Mouse (Mus musculus): ENCODE results near the gene Fdxr. TPM values are rescaled to one million over a fixed set of nuclear protein-coding genes. Genes with fewer than 3 reads are reported as not detected.

Gene Fdxr
- total RNA-seq, 2 experiments from 2014 or later, result 2.9 TPM; not detected in 1

GRCm38 (mm10) chr11:115271481-115271880, 5.4 kb downstream of the Fdxr start:
- no peak for ATAC-seq (replicated peaks; ENCODE audit: low FRiP score, poor library complexity, severe bottlenecking)

- no peak for ATAC-seq (replicated peaks; ENCODE audit: low FRiP score, poor library complexity, severe bottlenecking)
These were observed 5.8 kb downstream of the Fdxr start for GRCm38 (mm10) chr11:115271052-115271451.

- ATAC-seq (replicated peaks; ENCODE audit: low FRiP score, poor library complexity, severe bottlenecking), result peak; percentile 55
These were observed 6.5 kb downstream of the Fdxr start for GRCm38 (mm10) chr11:115270148-115270861.

- no peak for ATAC-seq (replicated peaks; ENCODE audit: low FRiP score, poor library complexity, severe bottlenecking)
These were observed 7.4 kb downstream of the Fdxr start for GRCm38 (mm10) chr11:115269330-115270066.

GRCm38 (mm10) chr11:115267958-115268357, 8.9 kb downstream of the Fdxr start:
- no peak for ATAC-seq (replicated peaks; ENCODE audit: low FRiP score, poor library complexity, severe bottlenecking)

- no peak for ATAC-seq (replicated peaks; ENCODE audit: low FRiP score, poor library complexity, severe bottlenecking)
These were observed 9.6 kb downstream of the Fdxr start, which contains the start of gene Grin2c for GRCm38 (mm10) chr11:115267061-115267883. Grin2c (minus strand) TSS chr11:115267243.

GRCm38 (mm10) chr11:115266400-115266778, 10.5 kb downstream of the Fdxr start:
- no peak for ATAC-seq (replicated peaks; ENCODE audit: low FRiP score, poor library complexity, severe bottlenecking)

- no peak for ATAC-seq (replicated peaks; ENCODE audit: low FRiP score, poor library complexity, severe bottlenecking)
These were observed 11.0 kb downstream of the Fdxr start for GRCm38 (mm10) chr11:115265771-115266399.

- no peak for ATAC-seq (replicated peaks; ENCODE audit: low FRiP score, poor library complexity, severe bottlenecking)
These were observed 11.8 kb downstream of the Fdxr start for GRCm38 (mm10) chr11:115264862-115265668.

GRCm38 (mm10) chr11:115264136-115264861, 12.6 kb downstream of the Fdxr start:
- ATAC-seq (replicated peaks; ENCODE audit: low FRiP score, poor library complexity, severe bottlenecking), result no peak

- no peak for ATAC-seq (replicated peaks; ENCODE audit: low FRiP score, poor library complexity, severe bottlenecking)
These were observed 13.9 kb downstream of the Fdxr start for GRCm38 (mm10) chr11:115262954-115263353.

- no peak for ATAC-seq (replicated peaks; ENCODE audit: low FRiP score, poor library complexity, severe bottlenecking)
These were observed 17.7 kb downstream of the Fdxr start for GRCm38 (mm10) chr11:115259134-115259533.

GRCm38 (mm10) chr11:115257775-115258510, 18.9 kb downstream of the Fdxr start:
- ATAC-seq (replicated peaks; ENCODE audit: low FRiP score, poor library complexity, severe bottlenecking), result no peak

GRCm38 (mm10) chr11:115251258-115251657, 25.6 kb downstream of the Fdxr start:
- no peak for ATAC-seq (replicated peaks; ENCODE audit: low FRiP score, poor library complexity, severe bottlenecking)

- ATAC-seq (replicated peaks; ENCODE audit: low FRiP score, poor library complexity, severe bottlenecking), result no peak
These were observed 26.3 kb downstream of the Fdxr start for GRCm38 (mm10) chr11:115250405-115251090.

GRCm38 (mm10) chr11:115249721-115250404, 27.0 kb downstream of the Fdxr start:
- no peak for ATAC-seq (replicated peaks; ENCODE audit: low FRiP score, poor library complexity, severe bottlenecking)

- ATAC-seq (replicated peaks; ENCODE audit: low FRiP score, poor library complexity, severe bottlenecking), result no peak
These were observed 28.9 kb downstream of the Fdxr start for GRCm38 (mm10) chr11:115247945-115248344.

All from erythroblast, adult 5-6 weeks (primary cell).